Mouse (Mus musculus): ENCODE results near the gene Rnf19b. TPM values are rescaled to one million over a fixed set of nuclear protein-coding genes. Genes with fewer than 3 reads are reported as not detected.

Gene Rnf19b
- total RNA-seq, 4 experiments from 2014 or later: 26.0 to 29.3 (median 28.3) TPM

GRCm38 (mm10) chr4:129079126-129079525 lies 21.1 kb downstream of the Rnf19b start:
- no peak for DNase-seq

- DNase-seq: no peak
These were observed 23.0 kb downstream of the Rnf19b start for GRCm38 (mm10) chr4:129081041-129081440.

- DNase-seq: no peak
These were observed 23.4 kb downstream of the Rnf19b start for GRCm38 (mm10) chr4:129081512-129081911.

GRCm38 (mm10) chr4:129081939-129082338 lies 23.9 kb downstream of the Rnf19b start:
- no peak for DNase-seq

- peak; percentile 50 for DNase-seq
These were observed 24.5 kb downstream of the Rnf19b start for GRCm38 (mm10) chr4:129082379-129083115.

- DNase-seq: no peak
These were observed 26.8 kb downstream of the Rnf19b start for GRCm38 (mm10) chr4:129084896-129085295.

GRCm38 (mm10) chr4:129086078-129086477 lies 28.0 kb downstream of the Rnf19b start:
- DNase-seq: peak; percentile 39

- DNase-seq: no peak
These were observed 29.8 kb downstream of the Rnf19b start for GRCm38 (mm10) chr4:129087850-129088249.

- no peak for DNase-seq
These were observed 37.2 kb downstream of the Rnf19b start for GRCm38 (mm10) chr4:129095276-129095675.

GRCm38 (mm10) chr4:129097006-129097405 lies 38.9 kb downstream of the Rnf19b start:
- DNase-seq: no peak

GRCm38 (mm10) chr4:129102133-129102829 lies 44.2 kb downstream of the Rnf19b start:
- no peak for DNase-seq

GRCm38 (mm10) chr4:129105356-129105755 lies 47.3 kb downstream of the Rnf19b start, which contains the start of gene Tmem54:
TSS of gene Tmem54 (plus strand) at chr4:129105548.
- no peak for DNase-seq

- no peak for DNase-seq
These were observed 48.0 kb downstream of the Rnf19b start for GRCm38 (mm10) chr4:129106073-129106472.

- DNase-seq: no peak
These were observed 49.4 kb downstream of the Rnf19b start for GRCm38 (mm10) chr4:129107348-129107899.

GRCm38 (mm10) chr4:129108624-129109023 lies 50.6 kb downstream of the Rnf19b start:
- no peak for DNase-seq

GRCm38 (mm10) chr4:129110804-129111203 lies 52.7 kb downstream of the Rnf19b start:
- DNase-seq: no peak

GRCm38 (mm10) chr4:129111350-129111749 lies 53.3 kb downstream of the Rnf19b start:
- no peak for DNase-seq

GRCm38 (mm10) chr4:129112231-129112630 lies 54.2 kb downstream of the Rnf19b start:
- no peak for DNase-seq

- DNase-seq: no peak
These were observed 55.3 kb downstream of the Rnf19b start for GRCm38 (mm10) chr4:129113083-129113988.

GRCm38 (mm10) chr4:129116703-129117102 lies 58.6 kb downstream of the Rnf19b start:
- no peak for DNase-seq

- DNase-seq: no peak
These were observed 59.8 kb downstream of the Rnf19b start for GRCm38 (mm10) chr4:129117720-129118510.

- DNase-seq: no peak
These were observed 61.6 kb downstream of the Rnf19b start for GRCm38 (mm10) chr4:129119708-129120107.

Measured in adrenal gland, adult 8-10 months (tissue).